Mouse (Mus musculus) midbrain, embryonic 16.5 days (tissue): ENCODE results near the gene Jmjd1c. TPM values are rescaled to one million over a fixed set of nuclear protein-coding genes. Genes with fewer than 3 reads are reported as not detected.

Experiments used
- ATAC-seq: fragments of 200-750 bp; cut with Nextera tagmentation; 2 replicates; pipeline ENCODE4 v1.8.0; 2017; ENCODE audit warnings: moderate TSS enrichment
- H3K27ac ChIP-seq: fragments of 300-500 bp; sonication (generic); 2 replicates; pipeline ENCODE4 v1.5.1; 2014; ENCODE audit warnings: mild to moderate bottlenecking, low read length, mixed read lengths
- H3K27me3 ChIP-seq: fragments of 300-500 bp; sonication (generic); 2 replicates; pipeline ENCODE4 v1.6.1; 2014; ENCODE audit warnings: low read depth, low read length, mixed read lengths; ENCODE audit not compliant: control insufficient read depth, insufficient read depth
- H3K36me3 ChIP-seq: fragments of 300-500 bp; sonication (generic); 2 replicates; pipeline ENCODE4 v1.6.1; 2014; ENCODE audit warnings: mild to moderate bottlenecking, low read length, moderate library complexity, mixed read lengths; ENCODE audit not compliant: control insufficient read depth, insufficient read depth
- H3K4me1 ChIP-seq: fragments of 300-500 bp; sonication (generic); 2 replicates; pipeline ENCODE4 v1.6.1; 2014; ENCODE audit warnings: mild to moderate bottlenecking, low read length, mixed read lengths; ENCODE audit not compliant: control insufficient read depth, insufficient read depth
- H3K4me2 ChIP-seq: fragments of 300-500 bp; sonication (generic); 2 replicates; pipeline ENCODE4 v1.6.1; 2014; ENCODE audit warnings: mild to moderate bottlenecking, low read length, mixed read lengths
- H3K4me3 ChIP-seq: fragments of 300-500 bp; sonication (generic); 2 replicates; pipeline ENCODE4 v1.5.1; 2014; ENCODE audit warnings: low read depth, mild to moderate bottlenecking, low read length, moderate library complexity, mixed read lengths
- H3K9ac ChIP-seq: fragments of 300-500 bp; sonication (generic); 2 replicates; pipeline ENCODE4 v1.6.1; 2014; ENCODE audit warnings: low read depth, low read length, mixed read lengths
- H3K9me3 ChIP-seq: fragments of 300-500 bp; sonication (generic); replicated peaks from 2 replicates; pipeline ENCODE4 v1.6.1; 2014; ENCODE audit warnings: mild to moderate bottlenecking, low read length, mixed read lengths; ENCODE audit not compliant: control insufficient read depth, poor library complexity, severe bottlenecking
- WGBS: fragments of 180-500 bp; shearing (Covaris S2); extraction: QIAGEN DNeasy Blood & Tissue Kit; methylation state at CpG from one replicate; pipeline ENCODE4 v1.1.7; 2014; 5-methylcytosine and 5-hydroxymethylcytosine counted together
- polyA plus RNA-seq: library from polyadenylated mRNA; unstranded; fragments of >200 nt; fragmentation: Nextera tagmentation; extraction: Ambion mirVana; gene quantifications from 2 replicates; pipeline ENCODE4 v1.2.1, GENCODE M21; 2015

The Jmjd1c gene
- polyA plus RNA-seq, 1 experiment from 2014 or later = 41.7 TPM

- H3K4me1 ChIP-seq = no peaks in the 10 kb centered on the region
- H3K4me3 ChIP-seq = no peak overlapping the region
- WGBS = 36% methylated on average over 2 of the region's 2 CpGs
- ATAC-seq = no peak
- H3K27ac ChIP-seq = no peak overlapping the region
- no peak overlapping the region for H3K4me2 ChIP-seq
- no peaks in the 10 kb centered on the region for H3K27me3 ChIP-seq
- H3K36me3 ChIP-seq = no peaks in the 10 kb centered on the region
- H3K9ac ChIP-seq = no peak overlapping the region
- no peaks in the 10 kb centered on the region for H3K9me3 ChIP-seq
Observed at GRCm38 (mm10) chr10:67302340-67302739, 206.4 kb downstream of the Jmjd1c start.

Other genes with a start within 250 kb of the Jmjd1c start
- gene Reep3, start 820 bp downstream of the Jmjd1c start, polyA plus RNA-seq = 28.2 and 28.6 TPM in 2 replicates
- 41.6 and 41.9 TPM in 2 replicates for gene Nrbf2, start 189.2 kb downstream of the Jmjd1c start, polyA plus RNA-seq